Mouse (Mus musculus) 3T3-L1 (cell line): ENCODE results near the gene Tmem248.

Experiments
- DNase-seq: peaks from one replicate; pipeline ENCODE4 v3.0.0-alpha.2; 2015; ENCODE audit warnings: low read depth, low spot score

The Tmem248 gene

GRCm38 (mm10) chr5:130200233-130201029 lies 16.4 kb upstream of the Tmem248 start:
- no peak for DNase-seq

GRCm38 (mm10) chr5:130203948-130204347 lies 12.9 kb upstream of the Tmem248 start:
- peak; percentile 58 for DNase-seq

- DNase-seq: no peak
These were observed 12.3 kb upstream of the Tmem248 start for GRCm38 (mm10) chr5:130204560-130204959.

- DNase-seq: no peak
These were observed 11.3 kb upstream of the Tmem248 start for GRCm38 (mm10) chr5:130205441-130206023.

GRCm38 (mm10) chr5:130207299-130207698 lies 9.6 kb upstream of the Tmem248 start:
- no peak for DNase-seq

- no peak for DNase-seq
These were observed 3.9 kb upstream of the Tmem248 start for GRCm38 (mm10) chr5:130212956-130213355.

GRCm38 (mm10) chr5:130217406-130217805 lies 525 bp downstream of the Tmem248 start:
- no peak for DNase-seq

GRCm38 (mm10) chr5:130218336-130218735 lies 1.5 kb downstream of the Tmem248 start:
- DNase-seq: no peak

GRCm38 (mm10) chr5:130221316-130221715 lies 4.4 kb downstream of the Tmem248 start:
- peak; percentile 39 for DNase-seq

GRCm38 (mm10) chr5:130221760-130222145 lies 4.9 kb downstream of the Tmem248 start:
- DNase-seq: peak; percentile 64

GRCm38 (mm10) chr5:130222146-130223004 lies 5.5 kb downstream of the Tmem248 start:
- peak; percentile 81 for DNase-seq

GRCm38 (mm10) chr5:130226790-130227189 lies 9.9 kb downstream of the Tmem248 start:
- no peak for DNase-seq

- no peak for DNase-seq
These were observed 11.2 kb downstream of the Tmem248 start for GRCm38 (mm10) chr5:130228120-130228519.

GRCm38 (mm10) chr5:130236302-130236701 lies 19.4 kb downstream of the Tmem248 start:
- no peak for DNase-seq

GRCm38 (mm10) chr5:130239236-130239635 lies 22.4 kb downstream of the Tmem248 start:
- no peak for DNase-seq

- DNase-seq: no peak
These were observed 23.0 kb downstream of the Tmem248 start for GRCm38 (mm10) chr5:130239856-130240255.

- DNase-seq: no peak
These were observed 24.5 kb downstream of the Tmem248 start for GRCm38 (mm10) chr5:130241426-130241825.

GRCm38 (mm10) chr5:130247823-130248222 lies 30.9 kb downstream of the Tmem248 start:
- DNase-seq: no peak

- peak; percentile 93 for DNase-seq
These were observed 37.5 kb downstream of the Tmem248 start for GRCm38 (mm10) chr5:130254164-130255016.

GRCm38 (mm10) chr5:130255017-130255720 lies 38.3 kb downstream of the Tmem248 start, which contains the start of the genes Sbds and Tyw1:
TSS of gene Sbds (minus strand) at chr5:130255530.
TSS of gene Tyw1 (plus strand) at chr5:130255619.
- peak; percentile 100 for DNase-seq
